Mouse (Mus musculus) liver, postnatal 0 days (tissue): Measurements from ENCODE around the gene Nxnl1.

Source experiments
- CTCF ChIP-seq: sonication (generic); IDR thresholded peaks from 2 replicates; pipeline ENCODE4 v1.5.1; 2016; ENCODE audit warnings: antibody characterized with exemption, low read depth
- EP300 ChIP-seq: IDR thresholded peaks from 2 replicates; pipeline ENCODE4 v1.6.1; 2016; ENCODE audit warnings: antibody characterized with exemption, low read depth, mild to moderate bottlenecking

DNA sequence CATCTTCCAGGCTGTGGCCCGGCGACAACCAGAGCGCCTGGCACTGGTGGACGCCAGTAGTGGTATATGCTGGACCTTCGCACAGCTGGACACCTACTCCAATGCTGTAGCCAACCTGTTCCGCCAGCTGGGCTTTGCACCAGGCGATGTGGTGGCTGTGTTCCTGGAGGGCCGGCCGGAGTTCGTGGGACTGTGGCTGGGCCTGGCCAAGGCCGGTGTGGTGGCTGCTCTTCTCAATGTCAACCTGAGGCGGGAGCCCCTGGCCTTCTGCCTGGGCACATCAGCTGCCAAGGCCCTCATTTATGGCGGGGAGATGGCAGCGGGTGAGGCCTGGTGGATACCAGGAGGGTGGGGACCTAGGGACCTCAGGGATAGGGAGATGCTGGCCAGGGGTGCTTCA is 13.1 kb upstream of the Nxnl1 start:
- TF ChIP-seq CTCF (no peak), EP300 (no peak)
